Mouse (Mus musculus) right cerebral cortex, postnatal 10 days (tissue): ENCODE data around the gene Arhgef7.

Source experiments
- DNase-seq, 2 experiments: peaks; one replicate each; pipeline ENCODE4 v3.0.0; 2021; ENCODE audit warnings: low spot score in 2 of 2

Arhgef7 gene

GRCm38 (mm10) chr8:11797729-11798479 is 70.4 kb downstream of the Arhgef7 start:
- DNase-seq: peak; percentile 76 to 84

- no peak for DNase-seq
These were observed 71.0 kb downstream of the Arhgef7 start for GRCm38 (mm10) chr8:11798480-11798867.

GRCm38 (mm10) chr8:11799098-11799497 is 71.6 kb downstream of the Arhgef7 start:
- no peak for DNase-seq

GRCm38 (mm10) chr8:11800481-11800880 is 73.0 kb downstream of the Arhgef7 start:
- no peak for DNase-seq

GRCm38 (mm10) chr8:11801571-11801970 is 74.0 kb downstream of the Arhgef7 start:
- DNase-seq: no peak

- no peak for DNase-seq
These were observed 77.4 kb downstream of the Arhgef7 start for GRCm38 (mm10) chr8:11804914-11805313.

GRCm38 (mm10) chr8:11806252-11806651 is 78.7 kb downstream of the Arhgef7 start:
- peak in 1 of 2 experiments; percentile 47 for DNase-seq

GRCm38 (mm10) chr8:11807361-11807760 is 79.8 kb downstream of the Arhgef7 start:
- DNase-seq: no peak

- no peak for DNase-seq
These were observed 80.5 kb downstream of the Arhgef7 start for GRCm38 (mm10) chr8:11808047-11808446.

GRCm38 (mm10) chr8:11810426-11810825 is 82.9 kb downstream of the Arhgef7 start:
- DNase-seq: no peak

- no peak for DNase-seq
These were observed 86.3 kb downstream of the Arhgef7 start for GRCm38 (mm10) chr8:11813801-11814200.

- no peak for DNase-seq
These were observed 87.7 kb downstream of the Arhgef7 start for GRCm38 (mm10) chr8:11815206-11815605.

- no peak for DNase-seq
These were observed 92.6 kb downstream of the Arhgef7 start for GRCm38 (mm10) chr8:11820136-11820535.

- DNase-seq: no peak
These were observed 93.0 kb downstream of the Arhgef7 start for GRCm38 (mm10) chr8:11820568-11820967.

- DNase-seq: no peak
These were observed 94.1 kb downstream of the Arhgef7 start for GRCm38 (mm10) chr8:11821451-11822206.

GRCm38 (mm10) chr8:11822550-11823060 is 95.1 kb downstream of the Arhgef7 start:
- no peak for DNase-seq

GRCm38 (mm10) chr8:11825756-11826155 is 98.2 kb downstream of the Arhgef7 start:
- DNase-seq: no peak

- no peak for DNase-seq
These were observed 99.8 kb downstream of the Arhgef7 start for GRCm38 (mm10) chr8:11827312-11827711.

GRCm38 (mm10) chr8:11830214-11831046 is 102.9 kb downstream of the Arhgef7 start:
- DNase-seq: no peak

GRCm38 (mm10) chr8:11831174-11831573 is 103.7 kb downstream of the Arhgef7 start:
- no peak for DNase-seq

GRCm38 (mm10) chr8:11831939-11832338 is 104.4 kb downstream of the Arhgef7 start:
- DNase-seq: no peak

- no peak for DNase-seq
These were observed 105.6 kb downstream of the Arhgef7 start for GRCm38 (mm10) chr8:11833157-11833556.
